8 mouse cellular contexts compared by ENCODE assay signal in the genomic region with DNA sequence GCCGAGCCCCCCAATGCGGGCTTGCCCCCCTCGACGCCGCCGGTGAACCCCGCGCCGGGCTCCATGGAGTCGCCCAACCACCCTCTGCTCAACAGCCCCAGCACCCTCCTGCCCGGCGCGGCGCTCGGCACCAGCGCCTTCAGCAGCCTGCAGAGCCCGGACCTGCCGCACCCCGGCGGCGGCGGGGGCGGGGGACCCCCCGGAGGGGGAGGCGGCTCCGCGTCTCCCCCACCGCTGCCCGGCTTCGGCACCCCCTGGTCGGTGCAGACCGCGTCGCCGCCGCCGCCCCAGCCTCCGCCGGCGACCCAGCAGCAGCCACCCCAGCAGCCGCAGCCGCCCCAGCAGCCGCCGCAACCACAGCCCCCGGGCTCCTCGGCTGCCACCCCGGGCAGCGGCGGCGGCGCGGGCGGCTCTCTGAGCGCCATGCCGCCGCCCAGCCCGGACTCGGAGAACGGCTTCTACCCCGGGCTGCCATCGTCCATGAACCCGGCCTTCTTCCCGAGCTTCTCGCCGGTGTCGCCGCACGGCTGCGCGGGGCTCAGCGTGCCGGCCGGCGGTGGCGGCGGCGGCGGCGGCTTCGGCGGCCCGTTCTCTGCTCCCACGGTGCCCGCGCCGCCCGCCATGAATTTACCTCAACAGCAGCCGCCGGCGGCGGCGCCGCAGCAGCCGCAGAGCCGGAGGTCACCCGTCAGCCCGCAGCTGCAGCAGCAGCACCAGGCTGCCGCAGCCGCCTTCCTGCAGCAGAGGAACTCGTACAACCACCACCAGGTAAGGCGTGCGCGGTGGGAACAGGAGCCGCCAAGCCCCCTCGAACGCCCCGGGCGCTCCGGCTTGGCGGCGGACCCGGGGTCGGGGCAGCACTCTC. TPM values are rescaled to one million over a fixed set of nuclear protein-coding genes. Genes with fewer than 3 reads are reported as not detected.
A peak's percentile ranks its signal among the peaks of the same experiment; 100 is the strongest.
DNase-seq lines count a peak whose midpoint lies in the region; ATAC-seq and TF ChIP-seq lines count a peak whose summit lies in the region.

No protein-coding gene starts in this region.

- in situ Hi-C loops in CH12.LX (cut with MboI; ENCODE audit: low pct_ligation_motif_present, low pct_unique_long_range_greater_than_20kb, low sequenced_read_pairs) = loop anchor here (25.0 kb wide), 1 partner anchor 128 kb away; no protein-coding TSS in a partner anchor

- TF ChIP-seq RAD21 in CH12.LX (IDR thresholded peaks at IDR 0.05; ENCODE audit: low read depth, low read length) = no peak

- TF ChIP-seq CTCF in CH12.LX (conservative IDR thresholded peaks at IDR 0.05 in 1 of 2, IDR thresholded peaks at IDR 0.05 in 1 of 2; ENCODE audit: low read depth in 2 of 2, low read length in 2 of 2) = no peak
- no peak for TF ChIP-seq CTCF in embryonic fibroblast, embryonic 13.5 days (IDR thresholded peaks at IDR 0.05; ENCODE audit: borderline replicate concordance, insufficient read depth, low read length)

- H3K79me2 ChIP-seq in CH12.LX (replicated peaks; ENCODE audit: control insufficient read depth, extremely low read depth, insufficient read depth, poor library complexity, severe bottlenecking) = no peaks in the 10 kb centered on the region

- H3K9ac ChIP-seq in CH12.LX (ENCODE audit: insufficient read depth, low read depth) = peak overlapping the region; percentile 84
- peak overlapping the region; percentile 74 for H3K9ac ChIP-seq in lung, embryonic 15.5 days

- H3K27ac ChIP-seq in CH12.LX (ENCODE audit: insufficient read depth, low read depth) = no peak overlapping the region; the same call in 1 of the 2 replicates
- H3K27ac ChIP-seq in embryonic fibroblast, embryonic 13.5 days (ENCODE audit: insufficient read depth, low read length) = peak overlapping the region; percentile 94
- peak overlapping the region; percentile 98 for H3K27ac ChIP-seq in lung, embryonic 15.5 days

- H3K4me3 ChIP-seq in CH12.LX (replicated peaks in 1 of 3; ENCODE audit: low read depth in 2 of 3, low read length in 2 of 3, poor library complexity in 1 of 3) = peak overlapping the region; percentile 68 to 93 (median 80)
- peak overlapping the region; percentile 78 for H3K4me3 ChIP-seq in embryonic fibroblast, embryonic 13.5 days (ENCODE audit: insufficient read depth, low read length)
- H3K4me3 ChIP-seq in lung, embryonic 15.5 days = peak overlapping the region; percentile 95

- peaks cover 4% of the 10 kb centered on the region for H3K27me3 ChIP-seq in CH12.LX (replicated peaks)
- H3K27me3 ChIP-seq in lung, embryonic 15.5 days = no peaks in the 10 kb centered on the region; the same call in 1 of the 2 replicates

- ATAC-seq in lung, embryonic 15.5 days (ENCODE audit: borderline replicate concordance, extremely low read depth, low FRiP score, low TSS enrichment) = no peak; the same call in 1 of the 2 replicates

- no peak for TF ChIP-seq POLR2A in CH12.LX (IDR thresholded peaks at IDR 0.05; ENCODE audit: low read depth, low read length)
- TF ChIP-seq POLR2A in embryonic fibroblast, embryonic 13.5 days (IDR thresholded peaks at IDR 0.05; ENCODE audit: low read depth, low read length) = no peak

- H3K4me1 ChIP-seq in CH12.LX (ENCODE audit: control insufficient read depth in 1 of 2, insufficient read depth in 2 of 2) = peaks cover 0 to 16% of the 10 kb centered on the region in 2 experiments; a peak in 2 of 4 replicates
- no peaks in the 10 kb centered on the region for H3K4me1 ChIP-seq in embryonic fibroblast, embryonic 13.5 days (ENCODE audit: control insufficient read depth, insufficient read depth, low read length)
- H3K4me1 ChIP-seq in lung, embryonic 15.5 days = peaks cover 7% of the 10 kb centered on the region; the same call in 1 of the 2 replicates

- peak; percentile 18 for DNase-seq in CH12.LX (ENCODE audit: extremely low read depth)
- DNase-seq in adrenal gland, postnatal 25 days = peak; percentile 52
- DNase-seq in heart, postnatal 10 days = peak; percentile 59 to 61
- DNase-seq in layer of hippocampus, adult 18-20 months (ENCODE audit: low spot score in 2 of 2) = peak; percentile 30 to 54
- DNase-seq in ovary, postnatal 36 days (ENCODE audit: low spot score) = peak; percentile 61
- peak; percentile 51 for DNase-seq in thymus, postnatal 25 days

- dilution Hi-C loops in CH12.LX (cut with MboI; ENCODE audit: extremely low pct_ligation_motif_present, extremely low pct_unique_long_range_greater_than_20kb, low sequenced_read_pairs) = no loop called here

- peak overlapping the region; percentile 65 for H3K4me2 ChIP-seq in CH12.LX (ENCODE audit: insufficient read depth, low read depth, poor library complexity, severe bottlenecking)
- peak overlapping the region; percentile 92 for H3K4me2 ChIP-seq in lung, embryonic 15.5 days

- H3K9me3 ChIP-seq in CH12.LX (replicated peaks; ENCODE audit: low read length) = no peaks in the 10 kb centered on the region
- no peaks in the 10 kb centered on the region for H3K9me3 ChIP-seq in lung, embryonic 15.5 days

- 1% methylated on average over 102 of the region's 113 CpGs for WGBS in lung, embryonic 15.5 days

- intact Hi-C loops in heart, postnatal 10 days (cut with DNase I) = loop anchor here (10.0 kb wide), 2 partner anchors 550 to 820 kb away; no protein-coding TSS in a partner anchor

- peaks cover 0 to 4% of the 10 kb centered on the region in 2 experiments for H3K36me3 ChIP-seq in CH12.LX (replicated peaks in 1 of 2; ENCODE audit: control insufficient read depth in 1 of 2, insufficient read depth in 1 of 2, low read length in 1 of 2)
- no peaks in the 10 kb centered on the region for H3K36me3 ChIP-seq in lung, embryonic 15.5 days

- TF ChIP-seq EP300 in CH12.LX (IDR thresholded peaks at IDR 0.05; ENCODE audit: low read length) = no peak

TF ChIP-seq in CH12.LX, 34 proteins besides CTCF, POLR2A, EP300 and RAD21:
- TF ChIP-seq UBTF (IDR thresholded peaks at IDR 0.05; ENCODE audit: low read depth, low read length) = peak; percentile 98
- TF ChIP-seq TBP (conservative IDR thresholded peaks at IDR 0.05; ENCODE audit: low read depth, low read length) = no peak
- no peak for TF ChIP-seq CHD2 (IDR thresholded peaks at IDR 0.05; ENCODE audit: low read length)
- TF ChIP-seq SIN3A (IDR thresholded peaks at IDR 0.05; ENCODE audit: low read length) = peak; percentile 25; the same call in 1 of the 2 replicates

RNA-seq across cellular contexts. Expression of gene Cpeb2, which starts 1.6 kb away (rescaled TPM):
- 0.25 and 0.46 TPM in 2 replicates for total RNA-seq in CH12.LX (2012; rRNA removed)
- total RNA-seq in CH12.LX (2014; rRNA removed) = 0.52 and 0.65 TPM in 2 replicates
- 0.87 and 1.0 TPM in 2 replicates for polyA plus RNA-seq in CH12.LX (2012; ENCODE audit: insufficient read length, low read depth)
- 25.7 and 35.5 TPM in 2 replicates for total RNA-seq in adrenal gland, postnatal 25 days (2021)
- polyA plus RNA-seq in embryonic fibroblast, embryonic 13.5 days (2011; ENCODE audit: insufficient read length, low read depth, missing spikeins) = 14.8 and 18.7 TPM in 2 replicates
- total RNA-seq in heart, postnatal 10 days (2021) = 10 to 100 TPM; 22.1 to 28.7 TPM
- 10 to 100 TPM; 48.1 to 49.6 TPM for total RNA-seq in layer of hippocampus, adult 18-20 months (2021)
- polyA plus RNA-seq in lung, embryonic 15.5 days (2015; fragmentation: Nextera tagmentation; extraction: Ambion mirVana) = 1.2 and 1.7 TPM in 2 replicates

Comparison
In these comparisons a context has a peak if more than half of its experiments do, and no peak if none do; other contexts are left out.
1. RNA of gene Cpeb2, which starts 1.6 kb away (total RNA-seq): 48.1 to 49.6 TPM in layer of hippocampus, adult 18-20 months, 22.1 to 28.7 TPM in heart, postnatal 10 days and 25.7 to 35.5 TPM in adrenal gland, postnatal 25 days; 0.25 to 0.65 TPM in CH12.LX; every median in the first group is over 10 times any median in the second.
2. Peak in every context shown above with its lines, with median percentiles within 50 percentile points of each other: DNase-seq and H3K4me3 ChIP-seq.